Mouse (Mus musculus): ENCODE data around the gene Gm10800. TPM values are rescaled to one million over a fixed set of nuclear protein-coding genes. Genes with fewer than 3 reads are reported as not detected.
"Not testable (repeated sequence)": the region's sequence is repeated elsewhere in the genome, so short reads cannot be mapped to it uniquely, and the experiment has no call there.

The Gm10800 gene
- total RNA-seq (2021) = not detected
- long read RNA-seq = 0 reads

DNA sequence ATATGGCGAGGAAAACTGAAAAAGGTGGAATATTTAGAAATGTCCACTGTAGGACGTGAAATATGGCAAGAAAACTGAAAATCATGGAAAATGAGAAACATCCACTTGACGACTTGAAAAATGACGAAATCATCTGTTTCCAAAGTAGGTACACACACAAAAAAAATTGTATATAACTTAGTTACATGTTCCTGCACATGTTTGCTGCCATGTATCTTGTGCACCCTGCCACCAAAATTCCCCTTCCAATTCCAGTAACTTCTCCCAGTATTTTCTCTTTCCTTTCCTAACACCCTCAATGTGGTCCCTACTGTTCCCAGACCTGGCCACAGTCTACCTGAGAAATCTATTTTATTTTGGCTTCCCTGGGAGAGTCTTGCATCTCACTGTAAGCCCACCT lies at the start of gene Gm10800:
Gene Gm10800, minus strand, starts transcription at position 101 of the 400 bp plus-strand sequence.
- not testable (repeated sequence) for DNase-seq (ENCODE audit: low spot score in 2 of 2)

DNA sequence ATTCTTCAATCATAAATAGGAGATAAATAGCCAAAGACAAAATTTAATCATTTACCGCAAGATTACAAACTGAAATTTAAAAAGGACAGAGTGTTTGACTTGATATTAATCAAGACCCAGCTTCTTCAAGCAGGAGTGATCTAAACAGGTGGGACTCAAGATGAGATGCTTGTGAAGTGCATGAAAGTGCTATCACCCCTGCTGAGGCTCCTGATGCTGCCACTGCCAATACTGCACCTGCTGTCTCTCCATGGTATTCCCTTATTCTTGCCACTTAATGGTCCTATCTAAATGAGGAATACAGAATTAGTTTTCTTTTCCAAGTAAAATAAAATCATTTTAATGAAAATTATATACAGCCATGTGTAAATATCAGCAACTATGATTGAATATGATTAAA lies 30.4 kb upstream of the Gm10800 start:
- no peak for DNase-seq (ENCODE audit: low spot score in 2 of 2)

DNA sequence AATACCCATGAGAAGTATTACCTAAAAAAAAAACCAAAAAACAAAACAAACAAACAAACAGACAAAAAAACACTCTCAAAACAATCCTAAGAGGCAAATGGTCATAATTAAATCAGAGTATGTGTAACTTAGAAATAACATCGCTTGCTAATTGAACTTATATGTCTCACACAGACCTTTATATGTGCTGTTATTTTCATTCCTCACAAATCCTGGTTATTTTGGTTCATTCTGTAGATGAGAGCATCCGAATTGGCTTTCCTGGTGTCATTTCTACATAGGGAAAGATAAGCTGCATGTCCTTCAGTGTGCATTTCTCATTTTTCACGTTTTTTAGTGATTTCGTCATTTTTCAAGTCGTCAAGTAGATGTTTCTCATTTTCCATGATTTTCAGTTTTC lies 5.2 kb downstream of the Gm10800 start, which contains the start of gene Gm10801:
Gene Gm10801, plus strand, starts transcription at position 301 of the 400 bp plus-strand sequence.
- DNase-seq (ENCODE audit: low spot score in 2 of 2) = not testable (repeated sequence)

Other genes starting within 250 kb of the Gm10800 start
- not detected for gene Gm10801, start 5.1 kb downstream of the Gm10800 start, total RNA-seq (2021)